Mouse (Mus musculus) kidney, postnatal 25 days (tissue): ENCODE measurements around the gene Atpif1.

Experiments used
- DNase-seq, 2 experiments: peaks; one replicate each; pipeline ENCODE4 v3.0.0; 2021; ENCODE audit warnings: mixed read lengths in 2 of 2

Gene Atpif1

GRCm38 (mm10) chr4:132524808-132525207 is 8.7 kb downstream of the Atpif1 start:
- no peak for DNase-seq

GRCm38 (mm10) chr4:132524321-132524741 is 9.1 kb downstream of the Atpif1 start:
- no peak for DNase-seq

- DNase-seq: no peak
These were observed 14.3 kb downstream of the Atpif1 start for GRCm38 (mm10) chr4:132519188-132519587.

GRCm38 (mm10) chr4:132518066-132518465 is 15.4 kb downstream of the Atpif1 start:
- DNase-seq: peak; percentile 73 to 82

GRCm38 (mm10) chr4:132515369-132516155 is 17.9 kb downstream of the Atpif1 start:
- peak; percentile 96 to 99 for DNase-seq

GRCm38 (mm10) chr4:132514555-132515135 is 18.8 kb downstream of the Atpif1 start:
- DNase-seq: peak; percentile 87 to 89

- no peak for DNase-seq
These were observed 19.8 kb downstream of the Atpif1 start for GRCm38 (mm10) chr4:132513395-132514273.

GRCm38 (mm10) chr4:132512080-132512479 is 21.4 kb downstream of the Atpif1 start:
- DNase-seq: no peak

- DNase-seq: peak; percentile 98 to 99
These were observed 23.1 kb downstream of the Atpif1 start, which contains the start of gene Sesn2 for GRCm38 (mm10) chr4:132510352-132510798. Sesn2 (minus strand) TSS chr4:132510501.

GRCm38 (mm10) chr4:132509621-132510296 is 23.7 kb downstream of the Atpif1 start:
- DNase-seq: peak; percentile 91 to 96

GRCm38 (mm10) chr4:132507210-132507609 is 26.2 kb downstream of the Atpif1 start:
- peak in 1 of 2 experiments; percentile 63 for DNase-seq

- DNase-seq: no peak
These were observed 27.2 kb downstream of the Atpif1 start for GRCm38 (mm10) chr4:132506250-132506649.

- DNase-seq: no peak
These were observed 27.7 kb downstream of the Atpif1 start for GRCm38 (mm10) chr4:132505800-132506199.

- DNase-seq: peak in 1 of 2 experiments; percentile 39
These were observed 28.3 kb downstream of the Atpif1 start for GRCm38 (mm10) chr4:132505034-132505738.

- no peak for DNase-seq
These were observed 30.1 kb downstream of the Atpif1 start for GRCm38 (mm10) chr4:132503344-132503743.

GRCm38 (mm10) chr4:132501639-132502038 is 31.8 kb downstream of the Atpif1 start:
- no peak for DNase-seq

GRCm38 (mm10) chr4:132494271-132494918 is 39.1 kb downstream of the Atpif1 start:
- no peak for DNase-seq

- peak; percentile 68 to 73 for DNase-seq
These were observed 41.0 kb downstream of the Atpif1 start for GRCm38 (mm10) chr4:132492178-132493060.

GRCm38 (mm10) chr4:132491748-132492147 is 41.7 kb downstream of the Atpif1 start:
- DNase-seq: peak; percentile 88 to 93

- DNase-seq: no peak
These were observed 42.4 kb downstream of the Atpif1 start for GRCm38 (mm10) chr4:132491057-132491456.
